Mouse (Mus musculus): ENCODE data around the gene Tmem53. TPM values are rescaled to one million over a fixed set of nuclear protein-coding genes. Genes with fewer than 3 reads are reported as not detected.

The Tmem53 gene
- polyA plus RNA-seq (2012; rRNA removed), result 14.5 and 16.1 TPM in 2 replicates

GRCm38 (mm10) chr4:117251801-117252316 is at the start of gene Tmem53, which contains the start of gene Armh1:
Gene Tmem53 (plus strand): TSS chr4:117251951.
Gene Armh1 (minus strand): TSS chr4:117252125.
- Histone ChIP-seq H3K27me3 (ENCODE audit: control insufficient read depth, insufficient read depth, low read length) (no peaks in the 10 kb centered on the region), H3K4me3 (ENCODE audit: control insufficient read depth, insufficient read depth, low read length) (peak within 1 kb of the TSS; percentile 86), H3K36me3 (ENCODE audit: control insufficient read depth, insufficient read depth, low read length) (no peaks in the 10 kb centered on the region), H3K27ac (ENCODE audit: control insufficient read depth, insufficient read depth, low read length) (no peak within 1 kb of the TSS), H3K4me1 (replicated peaks; ENCODE audit: control insufficient read depth, insufficient read depth, low read length) (peaks cover 15% of the 10 kb centered on the region)
- DNase-seq, result peak; percentile 89
- 1% methylated on average over 43 of the region's 43 CpGs for WGBS
- TF ChIP-seq POLR2A (IDR thresholded peaks at IDR 0.05; ENCODE audit: control insufficient read depth, extremely low read depth, insufficient read depth, low read length, poor library complexity) (no peak), CTCF (IDR thresholded peaks at IDR 0.05; ENCODE audit: borderline replicate concordance, control insufficient read depth, extremely low read depth, insufficient read depth, low read length, poor library complexity) (peak; percentile 47; the same call in 1 of the 2 replicates)

- no peaks in the 10 kb centered on the region for H3K27me3 ChIP-seq (ENCODE audit: control insufficient read depth, insufficient read depth, low read length)
- peak; percentile 24; the same call in 1 of the 2 replicates for TF ChIP-seq CTCF (IDR thresholded peaks at IDR 0.05; ENCODE audit: borderline replicate concordance, control insufficient read depth, extremely low read depth, insufficient read depth, low read length, poor library complexity)
- no peak for TF ChIP-seq POLR2A (IDR thresholded peaks at IDR 0.05; ENCODE audit: control insufficient read depth, extremely low read depth, insufficient read depth, low read length, poor library complexity)
- no peak overlapping the region for H3K4me3 ChIP-seq (ENCODE audit: control insufficient read depth, insufficient read depth, low read length)
- 4% methylated on average over 25 of the region's 25 CpGs for WGBS
- H3K36me3 ChIP-seq (ENCODE audit: control insufficient read depth, insufficient read depth, low read length), result no peaks in the 10 kb centered on the region
- DNase-seq, result peak; percentile 56
- H3K4me1 ChIP-seq (replicated peaks; ENCODE audit: control insufficient read depth, insufficient read depth, low read length), result peaks cover 2% of the 10 kb centered on the region; the same call in 1 of the 2 replicates
- H3K27ac ChIP-seq (ENCODE audit: control insufficient read depth, insufficient read depth, low read length), result no peak overlapping the region
Observed at GRCm38 (mm10) chr4:117202046-117202991, 49.4 kb upstream of the Tmem53 start.

DNA sequence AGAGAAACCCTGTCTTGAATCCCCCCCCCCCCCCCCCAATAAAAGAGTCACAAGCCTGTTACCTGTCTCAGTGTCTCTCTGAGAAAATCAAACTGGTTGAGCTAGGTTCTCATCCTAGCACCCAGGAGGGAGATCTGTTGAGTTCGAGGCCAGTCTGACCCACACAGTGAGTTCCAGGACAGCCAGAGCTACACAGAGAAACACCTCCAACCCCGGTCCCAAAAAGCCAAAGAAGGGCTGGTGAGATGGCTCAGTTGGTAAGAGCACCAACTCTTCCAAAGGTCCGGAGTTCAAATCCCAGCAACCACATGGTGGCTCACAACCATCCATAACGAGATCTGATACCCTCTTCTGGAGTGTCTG is 48.8 kb upstream of the Tmem53 start:
- no peak overlapping the region for H3K27ac ChIP-seq (ENCODE audit: control insufficient read depth, insufficient read depth, low read length)
- TF ChIP-seq POLR2A (IDR thresholded peaks at IDR 0.05; ENCODE audit: control insufficient read depth, extremely low read depth, insufficient read depth, low read length, poor library complexity), result no peak
- no peak for TF ChIP-seq CTCF (IDR thresholded peaks at IDR 0.05; ENCODE audit: borderline replicate concordance, control insufficient read depth, extremely low read depth, insufficient read depth, low read length, poor library complexity)

GRCm38 (mm10) chr4:117209592-117209991 is 42.2 kb upstream of the Tmem53 start:
- TF ChIP-seq POLR2A (IDR thresholded peaks at IDR 0.05; ENCODE audit: control insufficient read depth, extremely low read depth, insufficient read depth, low read length, poor library complexity), result no peak
- TF ChIP-seq CTCF (IDR thresholded peaks at IDR 0.05; ENCODE audit: borderline replicate concordance, control insufficient read depth, extremely low read depth, insufficient read depth, low read length, poor library complexity), result no peak
- 93% methylated on average over 6 of the region's 6 CpGs for WGBS

More for the DNA sequence above, 48.8 kb upstream of the Tmem53 start:
- Histone ChIP-seq H3K4me1 (replicated peaks; ENCODE audit: control insufficient read depth, insufficient read depth, low read length) (peaks cover 2% of the 10 kb centered on the region; the same call in 1 of the 2 replicates), H3K27me3 (ENCODE audit: control insufficient read depth, insufficient read depth, low read length) (no peaks in the 10 kb centered on the region), H3K36me3 (ENCODE audit: control insufficient read depth, insufficient read depth, low read length) (no peaks in the 10 kb centered on the region), H3K4me3 (ENCODE audit: control insufficient read depth, insufficient read depth, low read length) (no peak overlapping the region)
- 83% methylated on average over 4 of the region's 4 CpGs for WGBS
- no peak for DNase-seq

GRCm38 (mm10) chr4:117210147-117211074 is 41.3 kb upstream of the Tmem53 start:
- H3K4me3 ChIP-seq (ENCODE audit: control insufficient read depth, insufficient read depth, low read length), result no peak overlapping the region
- DNase-seq, result peak; percentile 84
- H3K27ac ChIP-seq (ENCODE audit: control insufficient read depth, insufficient read depth, low read length), result no peak overlapping the region

More at GRCm38 (mm10) chr4:117209592-117209991, 42.2 kb upstream of the Tmem53 start:
- Histone ChIP-seq H3K4me1 (replicated peaks; ENCODE audit: control insufficient read depth, insufficient read depth, low read length) (no peaks in the 10 kb centered on the region; the same call in 1 of the 2 replicates), H3K27ac (ENCODE audit: control insufficient read depth, insufficient read depth, low read length) (no peak overlapping the region), H3K27me3 (ENCODE audit: control insufficient read depth, insufficient read depth, low read length) (no peaks in the 10 kb centered on the region), H3K36me3 (ENCODE audit: control insufficient read depth, insufficient read depth, low read length) (no peaks in the 10 kb centered on the region), H3K4me3 (ENCODE audit: control insufficient read depth, insufficient read depth, low read length) (no peak overlapping the region)
- DNase-seq, result no peak

More at GRCm38 (mm10) chr4:117210147-117211074, 41.3 kb upstream of the Tmem53 start:
- no peaks in the 10 kb centered on the region for H3K27me3 ChIP-seq (ENCODE audit: control insufficient read depth, insufficient read depth, low read length)
- H3K36me3 ChIP-seq (ENCODE audit: control insufficient read depth, insufficient read depth, low read length), result no peaks in the 10 kb centered on the region
- WGBS, result 15% methylated on average over 20 of the region's 20 CpGs
- peak; percentile 79; the same call in 1 of the 2 replicates for TF ChIP-seq CTCF (IDR thresholded peaks at IDR 0.05; ENCODE audit: borderline replicate concordance, control insufficient read depth, extremely low read depth, insufficient read depth, low read length, poor library complexity)
- no peak for TF ChIP-seq POLR2A (IDR thresholded peaks at IDR 0.05; ENCODE audit: control insufficient read depth, extremely low read depth, insufficient read depth, low read length, poor library complexity)
- no peaks in the 10 kb centered on the region; the same call in 1 of the 2 replicates for H3K4me1 ChIP-seq (replicated peaks; ENCODE audit: control insufficient read depth, insufficient read depth, low read length)
